Mouse (Mus musculus): ENCODE data around the gene E330021D16Rik. TPM values are rescaled to one million over a fixed set of nuclear protein-coding genes. Genes with fewer than 3 reads are reported as not detected.

Gene E330021D16Rik
- total RNA-seq, 2 experiments from 2014 or later = not detected

- no peak for DNase-seq
These were observed 5.7 kb upstream of the E330021D16Rik start for GRCm38 (mm10) chr6:136421059-136421458.

- no peak for DNase-seq
These were observed 3.8 kb upstream of the E330021D16Rik start for GRCm38 (mm10) chr6:136418889-136419835.

GRCm38 (mm10) chr6:136418333-136418848 is 3.0 kb upstream of the E330021D16Rik start:
- DNase-seq = no peak

- no peak for DNase-seq
These were observed 2.5 kb upstream of the E330021D16Rik start for GRCm38 (mm10) chr6:136417864-136418263.

- DNase-seq = no peak
These were observed 1.5 kb downstream of the E330021D16Rik start for GRCm38 (mm10) chr6:136413856-136414362.

- DNase-seq = no peak
These were observed 7.7 kb downstream of the E330021D16Rik start for GRCm38 (mm10) chr6:136407608-136408192.

- no peak for DNase-seq
These were observed 18.5 kb downstream of the E330021D16Rik start for GRCm38 (mm10) chr6:136396860-136397259.

GRCm38 (mm10) chr6:136390262-136390661 is 25.1 kb downstream of the E330021D16Rik start:
- DNase-seq = no peak

GRCm38 (mm10) chr6:136385287-136385686 is 30.1 kb downstream of the E330021D16Rik start:
- no peak for DNase-seq

GRCm38 (mm10) chr6:136383218-136383617 is 32.2 kb downstream of the E330021D16Rik start:
- DNase-seq = no peak

- no peak for DNase-seq
These were observed 39.3 kb downstream of the E330021D16Rik start for GRCm38 (mm10) chr6:136376097-136376496.

- DNase-seq = no peak
These were observed 50.8 kb downstream of the E330021D16Rik start for GRCm38 (mm10) chr6:136364430-136365098.

GRCm38 (mm10) chr6:136364008-136364407 is 51.4 kb downstream of the E330021D16Rik start:
- no peak for DNase-seq

- DNase-seq = no peak
These were observed 52.1 kb downstream of the E330021D16Rik start for GRCm38 (mm10) chr6:136363313-136363712.

GRCm38 (mm10) chr6:136358471-136358870 is 56.9 kb downstream of the E330021D16Rik start:
- DNase-seq = no peak

- DNase-seq = peak; percentile 58
These were observed 61.8 kb downstream of the E330021D16Rik start for GRCm38 (mm10) chr6:136353399-136354184.

Other genes with a start within 250 kb of the E330021D16Rik start
- 1 to 10 TPM in 1 of 2 experiments, under 1 TPM in 1; 0.52 to 1.5 TPM for gene Grin2b, start 242.1 kb downstream of the E330021D16Rik start, total RNA-seq (2021)
- not detected for gene Gm8994, start 88.0 kb downstream of the E330021D16Rik start, total RNA-seq (2021)
- 10 to 100 TPM; 51.8 to 80.1 TPM for gene Atf7ip, start 90.6 kb upstream of the E330021D16Rik start, total RNA-seq (2021)
- gene Plbd1, start 246.4 kb upstream of the E330021D16Rik start, total RNA-seq (2021) = 10 to 100 TPM; 15.4 to 16.4 TPM